Mouse (Mus musculus) heart, embryonic 16.5 days (tissue): Measurements from ENCODE around the gene Txndc2. TPM values are rescaled to one million over a fixed set of nuclear protein-coding genes. Genes with fewer than 3 reads are reported as not detected.

ENCODE experiments used
- ATAC-seq: fragments of 200-750 bp; cut with Nextera tagmentation; replicated peaks from 2 replicates; pipeline ENCODE4 v1.8.0; 2017; ENCODE audit warnings: moderate number of reproducible peaks; ENCODE audit not compliant: insufficient read depth, low FRiP score; ENCODE audit errors: extremely low read depth
- H3K27ac ChIP-seq: fragments of 300-500 bp; sonication (generic); 2 replicates; pipeline ENCODE4 v1.5.1; 2014; ENCODE audit warnings: mild to moderate bottlenecking, low read length, control low read depth, moderate library complexity
- H3K27me3 ChIP-seq: fragments of 300-500 bp; sonication (generic); 2 replicates; pipeline ENCODE4 v1.6.1; 2014; ENCODE audit warnings: low read length, mixed read lengths; ENCODE audit not compliant: control insufficient read depth, insufficient read depth
- H3K36me3 ChIP-seq: fragments of 300-500 bp; sonication (generic); 2 replicates; pipeline ENCODE4 v1.6.1; 2014; ENCODE audit not compliant: control insufficient read depth, insufficient read depth
- H3K4me1 ChIP-seq: fragments of 300-500 bp; sonication (generic); 2 replicates; pipeline ENCODE4 v1.6.1; 2014; ENCODE audit warnings: low read length, mixed read lengths; ENCODE audit not compliant: control insufficient read depth, insufficient read depth
- H3K4me2 ChIP-seq: fragments of 300-500 bp; sonication (generic); 2 replicates; pipeline ENCODE4 v1.6.1; 2014; ENCODE audit warnings: low read depth, mild to moderate bottlenecking, control low read depth, low read length
- H3K4me3 ChIP-seq: fragments of 300-500 bp; sonication (generic); 2 replicates; pipeline ENCODE4 v1.5.1; 2014; ENCODE audit warnings: mild to moderate bottlenecking, control low read depth, low read length
- H3K9ac ChIP-seq: fragments of 300-500 bp; sonication (generic); 2 replicates; pipeline ENCODE4 v1.6.1; 2014; ENCODE audit warnings: low read length, control low read depth
- H3K9me3 ChIP-seq: fragments of 300-500 bp; sonication (generic); replicated peaks from 2 replicates; pipeline ENCODE4 v1.6.1; 2016; ENCODE audit warnings: low read length; ENCODE audit not compliant: control insufficient read depth
- WGBS: fragments of 180-500 bp; shearing (Covaris S2); extraction: QIAGEN DNeasy Blood & Tissue Kit; methylation state at CpG from one replicate; pipeline ENCODE4 v1.1.7; 2014; 5-methylcytosine and 5-hydroxymethylcytosine counted together
- polyA plus RNA-seq: library from polyadenylated mRNA; unstranded; fragments of >200 nt; fragmentation: Nextera tagmentation; extraction: Ambion mirVana; gene quantifications from 2 replicates; pipeline ENCODE4 v1.2.1, GENCODE M21; 2015

Txndc2 gene
- polyA plus RNA-seq, 1 experiment from 2014 or later: not detected

- no peak overlapping the region for H3K4me3 ChIP-seq
- H3K4me2 ChIP-seq: no peak overlapping the region
- no peaks in the 10 kb centered on the region for H3K9me3 ChIP-seq
- ATAC-seq: no peak
- H3K36me3 ChIP-seq: no peaks in the 10 kb centered on the region
- H3K4me1 ChIP-seq: peaks cover 9% of the 10 kb centered on the region
- H3K27me3 ChIP-seq: no peaks in the 10 kb centered on the region
- H3K9ac ChIP-seq: no peak overlapping the region
- H3K27ac ChIP-seq: no peak overlapping the region
- WGBS: 91% methylated on average over 3 of the region's 3 CpGs
Observed at GRCm38 (mm10) chr17:65675985-65676384, 34.0 kb upstream of the Txndc2 start.

- H3K4me2 ChIP-seq: no peak overlapping the region
- 17% methylated on average over 1 of the region's 1 CpGs for WGBS
- no peak overlapping the region for H3K4me3 ChIP-seq
- H3K9me3 ChIP-seq: no peaks in the 10 kb centered on the region
- H3K4me1 ChIP-seq: peaks cover 7% of the 10 kb centered on the region
- no peaks in the 10 kb centered on the region for H3K36me3 ChIP-seq
- H3K27me3 ChIP-seq: no peaks in the 10 kb centered on the region
- H3K9ac ChIP-seq: no peak overlapping the region
- no peak for ATAC-seq
- peak overlapping the region; percentile 20; the same call in 1 of the 2 replicates for H3K27ac ChIP-seq
Observed at GRCm38 (mm10) chr17:65674710-65675171, 32.8 kb upstream of the Txndc2 start.

GRCm38 (mm10) chr17:65672926-65673325, 31.0 kb upstream of the Txndc2 start:
- no peaks in the 10 kb centered on the region for H3K9me3 ChIP-seq
- 86% methylated on average over 7 of the region's 7 CpGs for WGBS
- peaks cover 7% of the 10 kb centered on the region for H3K4me1 ChIP-seq
- no peaks in the 10 kb centered on the region for H3K27me3 ChIP-seq
- H3K36me3 ChIP-seq: no peaks in the 10 kb centered on the region
- no peak overlapping the region for H3K4me2 ChIP-seq
- ATAC-seq: no peak
- H3K9ac ChIP-seq: no peak overlapping the region
- no peak overlapping the region for H3K27ac ChIP-seq
- H3K4me3 ChIP-seq: no peak overlapping the region

GRCm38 (mm10) chr17:65669061-65669460, 27.1 kb upstream of the Txndc2 start:
- WGBS: 82% methylated on average over 4 of the region's 4 CpGs
- Histone ChIP-seq H3K9ac (no peak overlapping the region), H3K27ac (no peak overlapping the region), H3K27me3 (no peaks in the 10 kb centered on the region), H3K4me2 (no peak overlapping the region), H3K36me3 (no peaks in the 10 kb centered on the region), H3K9me3 (no peaks in the 10 kb centered on the region), H3K4me3 (no peak overlapping the region), H3K4me1 (peaks cover 6% of the 10 kb centered on the region)
- ATAC-seq: no peak

- H3K9me3 ChIP-seq: no peaks in the 10 kb centered on the region
- H3K4me3 ChIP-seq: no peak overlapping the region
- no peaks in the 10 kb centered on the region for H3K27me3 ChIP-seq
- ATAC-seq: no peak
- no peak overlapping the region for H3K9ac ChIP-seq
- H3K4me1 ChIP-seq: peaks cover 6% of the 10 kb centered on the region
- WGBS: 78% methylated on average over 14 of the region's 14 CpGs
- H3K36me3 ChIP-seq: no peaks in the 10 kb centered on the region
- H3K4me2 ChIP-seq: no peak overlapping the region
- H3K27ac ChIP-seq: no peak overlapping the region
Observed at GRCm38 (mm10) chr17:65667792-65668191, 25.8 kb upstream of the Txndc2 start.

- no peak overlapping the region for H3K4me3 ChIP-seq
- H3K27me3 ChIP-seq: no peaks in the 10 kb centered on the region
- no peaks in the 10 kb centered on the region for H3K36me3 ChIP-seq
- WGBS: 48% methylated on average over 17 of the region's 17 CpGs
- ATAC-seq: peak; percentile 63
- H3K27ac ChIP-seq: no peak overlapping the region; the same call in 1 of the 2 replicates
- H3K4me2 ChIP-seq: peak overlapping the region; percentile 21; the same call in 1 of the 2 replicates
- H3K9ac ChIP-seq: no peak overlapping the region
- peaks cover 6% of the 10 kb centered on the region for H3K4me1 ChIP-seq
- H3K9me3 ChIP-seq: no peaks in the 10 kb centered on the region
Observed at GRCm38 (mm10) chr17:65666388-65667161, 24.6 kb upstream of the Txndc2 start.

GRCm38 (mm10) chr17:65665786-65666387, 23.9 kb upstream of the Txndc2 start:
- no peaks in the 10 kb centered on the region for H3K9me3 ChIP-seq
- no peak overlapping the region for H3K4me3 ChIP-seq
- no peak overlapping the region for H3K27ac ChIP-seq
- H3K4me1 ChIP-seq: peaks cover 6% of the 10 kb centered on the region
- WGBS: 83% methylated on average over 12 of the region's 12 CpGs
- H3K27me3 ChIP-seq: no peaks in the 10 kb centered on the region
- no peak for ATAC-seq
- no peak overlapping the region for H3K4me2 ChIP-seq
- no peaks in the 10 kb centered on the region for H3K36me3 ChIP-seq
- no peak overlapping the region for H3K9ac ChIP-seq

- 83% methylated on average over 14 of the region's 14 CpGs for WGBS
Observed at GRCm38 (mm10) chr17:65663329-65664078, 21.5 kb upstream of the Txndc2 start.

GRCm38 (mm10) chr17:65662662-65663061, 20.7 kb upstream of the Txndc2 start:
- Histone ChIP-seq H3K4me2 (no peak overlapping the region), H3K9me3 (no peaks in the 10 kb centered on the region), H3K27me3 (no peaks in the 10 kb centered on the region), H3K36me3 (no peaks in the 10 kb centered on the region), H3K4me3 (no peak overlapping the region), H3K27ac (no peak overlapping the region), H3K9ac (no peak overlapping the region), H3K4me1 (peaks cover 6% of the 10 kb centered on the region)
- WGBS: 63% methylated on average over 3 of the region's 3 CpGs
- no peak for ATAC-seq

More at GRCm38 (mm10) chr17:65663329-65664078, 21.5 kb upstream of the Txndc2 start:
- H3K27ac ChIP-seq: no peak overlapping the region
- no peaks in the 10 kb centered on the region for H3K36me3 ChIP-seq
- no peaks in the 10 kb centered on the region for H3K27me3 ChIP-seq
- ATAC-seq: no peak
- no peak overlapping the region for H3K4me2 ChIP-seq
- peaks cover 6% of the 10 kb centered on the region for H3K4me1 ChIP-seq
- H3K9me3 ChIP-seq: no peaks in the 10 kb centered on the region
- H3K9ac ChIP-seq: no peak overlapping the region
- H3K4me3 ChIP-seq: no peak overlapping the region
